Mouse (Mus musculus) kidney, postnatal 25 days (tissue): ENCODE measurements around the gene Gm5141.
"Not testable (repeated sequence)": the region's sequence is repeated elsewhere in the genome, so short reads cannot be mapped to it uniquely, and the experiment has no call there.

Source experiments
- DNase-seq, 2 experiments: peaks; one replicate each; pipeline ENCODE4 v3.0.0; 2021; ENCODE audit warnings: mixed read lengths in 2 of 2

Gm5141 gene

GRCm38 (mm10) chr13:62785199-62786134, at the start of gene Gm5141:
Gm5141 (minus strand) TSS chr13:62785808.
- peak; percentile 54 to 56 for DNase-seq

GRCm38 (mm10) chr13:62833341-62833740, 47.7 kb upstream of the Gm5141 start:
- DNase-seq = no peak

- DNase-seq = no peak
These were observed 46.6 kb upstream of the Gm5141 start for GRCm38 (mm10) chr13:62832239-62832638.

GRCm38 (mm10) chr13:62815705-62816104, 30.1 kb upstream of the Gm5141 start:
- not testable (repeated sequence) for DNase-seq

GRCm38 (mm10) chr13:62812713-62813112, 27.1 kb upstream of the Gm5141 start:
- peak in 1 of 2 experiments; percentile 35 for DNase-seq

GRCm38 (mm10) chr13:62807981-62808380, 22.4 kb upstream of the Gm5141 start:
- DNase-seq = not testable (repeated sequence)

- DNase-seq = not testable (repeated sequence)
These were observed 506 bp upstream of the Gm5141 start for GRCm38 (mm10) chr13:62786135-62786493.

- DNase-seq = peak in 1 of 2 experiments; percentile 63
These were observed 21.8 kb downstream of the Gm5141 start for GRCm38 (mm10) chr13:62763806-62764205.

GRCm38 (mm10) chr13:62760432-62761415, 24.9 kb downstream of the Gm5141 start, which contains the start of gene Platr25:
Platr25 (minus strand) TSS chr13:62760709.
- peak; percentile 65 to 83 for DNase-seq

- no peak for DNase-seq
These were observed 52.3 kb downstream of the Gm5141 start for GRCm38 (mm10) chr13:62733322-62733721.
